Mouse (Mus musculus) small intestine, adult 2 months (tissue): ENCODE results near the gene Tsfm. TPM values are rescaled to one million over a fixed set of nuclear protein-coding genes. Genes with fewer than 3 reads are reported as not detected.

Experiments
- H3K27ac ChIP-seq: fragments of 200-500 bp; 2 replicates; pipeline ENCODE4 v1.5.1; 2012; ENCODE audit warnings: low read depth, low read length, control low read depth, inconsistent platforms; ENCODE audit not compliant: insufficient read depth
- H3K27me3 ChIP-seq: fragments of 200-500 bp; 2 replicates; pipeline ENCODE4 v1.6.1; 2012; ENCODE audit warnings: mild to moderate bottlenecking, moderate library complexity, low read length, inconsistent platforms; ENCODE audit not compliant: control insufficient read depth, insufficient read depth
- H3K36me3 ChIP-seq: fragments of 200-500 bp; 2 replicates; pipeline ENCODE4 v1.6.1; 2012; ENCODE audit warnings: mild to moderate bottlenecking, low read length, control low read depth, inconsistent platforms; ENCODE audit not compliant: control insufficient read depth, insufficient read depth
- H3K4me1 ChIP-seq: fragments of 200-500 bp; 2 replicates; pipeline ENCODE4 v1.6.1; 2012; ENCODE audit warnings: low read length, inconsistent platforms, mixed read lengths; ENCODE audit not compliant: control insufficient read depth, insufficient read depth, insufficient read length
- H3K4me3 ChIP-seq: fragments of 200-500 bp; 2 replicates; pipeline ENCODE4 v1.5.1; 2012; ENCODE audit warnings: low read depth, mild to moderate bottlenecking, control low read depth, inconsistent platforms, low read length, moderate library complexity
- CTCF ChIP-seq: fragments of 200-500 bp; IDR thresholded peaks from 2 replicates; pipeline ENCODE4 v1.5.1; 2012; ENCODE audit warnings: low read depth, mild to moderate bottlenecking, control low read depth, inconsistent platforms, low read length, moderate library complexity, mixed read lengths; ENCODE audit not compliant: insufficient replicate concordance, insufficient read length; ENCODE audit errors: extremely low read depth
- POLR2A ChIP-seq: fragments of 200-500 bp; IDR thresholded peaks from 2 replicates; pipeline ENCODE4 v1.6.1; 2012; ENCODE audit warnings: low read depth, mild to moderate bottlenecking, control low read depth, inconsistent platforms, low read length, moderate library complexity
- WGBS: fragments of 180-500 bp; shearing (Covaris S2); methylation state at CpG from one replicate; pipeline ENCODE4 v1.1.7; 2018; 5-methylcytosine and 5-hydroxymethylcytosine counted together
- polyA plus RNA-seq: library from polyadenylated mRNA; depleted of rRNA; stranded (reverse); fragments of >200 nt; gene quantifications from 2 replicates; pipeline ENCODE4 v1.2.3, GENCODE M21; 2012; rRNA removed

The Tsfm gene
- polyA plus RNA-seq, 1 experiment: 36.4 TPM

GRCm38 (mm10) chr10:126971363-126972050 lies 59.1 kb downstream of the Tsfm start:
- Histone ChIP-seq H3K4me1 (peaks cover 21% of the 10 kb centered on the region), H3K36me3 (no peaks in the 10 kb centered on the region), H3K27ac (peak overlapping the region; percentile 35), H3K27me3 (no peaks in the 10 kb centered on the region), H3K4me3 (no peak overlapping the region)
- no peak for TF ChIP-seq POLR2A
- TF ChIP-seq CTCF: no peak
- WGBS: 21% methylated on average over 12 of the region's 12 CpGs

GRCm38 (mm10) chr10:126963821-126964220 lies 66.8 kb downstream of the Tsfm start:
- TF ChIP-seq CTCF (no peak), POLR2A (no peak)
- WGBS: 84% methylated on average over 8 of the region's 8 CpGs
- Histone ChIP-seq H3K4me1 (0 out of 2 replicates have a peak, but pooled peaks cover 4% of the 10 kb centered on the region), H3K36me3 (no peaks in the 10 kb centered on the region), H3K27ac (no peak overlapping the region), H3K27me3 (no peaks in the 10 kb centered on the region), H3K4me3 (no peak overlapping the region)

DNA sequence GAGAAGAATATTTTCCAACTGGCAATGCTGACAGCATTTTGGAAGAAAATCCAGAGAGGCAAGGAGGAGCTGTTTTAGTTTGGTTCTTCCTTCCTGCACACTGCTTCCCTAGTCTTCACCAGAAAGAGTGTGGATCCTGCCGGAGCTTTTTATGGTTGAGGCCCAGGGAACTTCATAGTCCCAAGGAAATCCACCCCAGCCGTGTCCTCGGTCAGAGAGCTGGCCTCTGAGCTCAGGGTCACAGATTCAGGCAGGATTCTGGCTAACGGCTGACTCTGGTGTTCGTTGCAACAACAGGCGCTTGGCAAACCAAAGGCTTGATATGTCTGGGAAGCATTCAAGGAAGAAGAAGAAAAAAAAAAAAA lies 67.7 kb downstream of the Tsfm start:
- no peak overlapping the region for H3K4me3 ChIP-seq
- no peak overlapping the region for H3K27ac ChIP-seq
- peaks cover 4% of the 10 kb centered on the region for H3K4me1 ChIP-seq
- H3K36me3 ChIP-seq: no peaks in the 10 kb centered on the region
- H3K27me3 ChIP-seq: no peaks in the 10 kb centered on the region
- 52% methylated on average over 6 of the region's 6 CpGs for WGBS
- no peak for TF ChIP-seq CTCF
- TF ChIP-seq POLR2A: no peak

GRCm38 (mm10) chr10:126962271-126962965 lies 68.2 kb downstream of the Tsfm start:
- Histone ChIP-seq H3K36me3 (no peaks in the 10 kb centered on the region), H3K27me3 (no peaks in the 10 kb centered on the region), H3K4me1 (peaks cover 10% of the 10 kb centered on the region), H3K4me3 (no peak overlapping the region), H3K27ac (peak overlapping the region; percentile 46; the same call in 1 of the 2 replicates)
- TF ChIP-seq CTCF: no peak
- no peak for TF ChIP-seq POLR2A
- 53% methylated on average over 15 of the region's 15 CpGs for WGBS

DNA sequence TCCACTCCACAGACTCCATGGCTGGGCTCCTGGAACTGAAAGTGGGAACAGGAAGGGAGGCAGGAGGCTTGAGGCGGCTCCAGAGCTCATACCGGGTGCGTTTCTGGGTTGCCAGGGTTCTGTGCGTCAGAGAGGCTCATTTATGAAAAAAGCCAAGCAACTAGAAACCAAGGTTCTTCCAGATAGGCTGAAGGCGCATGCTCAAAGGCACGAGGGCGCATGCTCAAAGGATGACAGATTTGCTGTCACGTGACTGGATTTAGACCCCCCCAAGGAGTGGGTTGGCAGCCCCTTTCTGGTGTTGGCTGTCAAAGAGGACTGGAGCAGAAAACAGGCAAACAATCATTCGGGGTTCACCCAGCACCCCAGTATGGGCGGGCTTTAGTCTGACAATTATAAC lies 68.9 kb downstream of the Tsfm start:
- peaks cover 13% of the 10 kb centered on the region for H3K4me1 ChIP-seq
- no peaks in the 10 kb centered on the region for H3K27me3 ChIP-seq
- no peaks in the 10 kb centered on the region for H3K36me3 ChIP-seq
- no peak for TF ChIP-seq CTCF
- no peak for TF ChIP-seq POLR2A
- 81% methylated on average over 10 of the region's 10 CpGs for WGBS
- H3K4me3 ChIP-seq: no peak overlapping the region
- 0 out of 2 replicates have a peak overlapping the region, but pooled peaks have one; percentile 4 for H3K27ac ChIP-seq

Other genes starting within 250 kb of the Tsfm start
- 3.6 and 6.3 TPM in 2 replicates for gene Atp23, start 129.5 kb downstream of the Tsfm start, polyA plus RNA-seq
- 43.9 and 118 TPM in 2 replicates for gene Ctdsp2, start 52.1 kb downstream of the Tsfm start, polyA plus RNA-seq
- 2.4 and 6.9 TPM in 2 replicates for gene Avil, start 30.1 kb downstream of the Tsfm start, polyA plus RNA-seq
- gene Mettl1, start 10.6 kb upstream of the Tsfm start, polyA plus RNA-seq: 9.6 and 10.3 TPM in 2 replicates
- gene Eef1akmt3, start 10.7 kb upstream of the Tsfm start, polyA plus RNA-seq: 1.2 TPM in 2 replicates
- 0.22 and 0.29 TPM in 2 replicates for gene Cyp27b1, start 17.4 kb upstream of the Tsfm start, polyA plus RNA-seq
- 1.9 and 6.9 TPM in 2 replicates for gene March9, start 29.3 kb upstream of the Tsfm start, polyA plus RNA-seq
- 57.6 and 108 TPM in 2 replicates for gene Cdk4, start 32.7 kb upstream of the Tsfm start, polyA plus RNA-seq
- 36.1 and 48.9 TPM in 2 replicates for gene Tspan31, start 39.4 kb upstream of the Tsfm start, polyA plus RNA-seq
- gene Agap2, start 44.4 kb upstream of the Tsfm start, polyA plus RNA-seq: 6.1 and 15.6 TPM in 2 replicates
- 59.8 and 117 TPM in 2 replicates for gene Os9, start 90.3 kb upstream of the Tsfm start, polyA plus RNA-seq
- 228 and 484 TPM in 2 replicates for gene B4galnt1, start 134.4 kb upstream of the Tsfm start, polyA plus RNA-seq
- 0.56 and 0.85 TPM in 2 replicates for gene Slc26a10, start 149.8 kb upstream of the Tsfm start, polyA plus RNA-seq
- 8.8 and 10.4 TPM in 2 replicates for gene Arhgef25, start 159.2 kb upstream of the Tsfm start, polyA plus RNA-seq
- gene Dtx3, start 164.9 kb upstream of the Tsfm start, polyA plus RNA-seq: 24.0 and 35.3 TPM in 2 replicates
- 13.8 and 31.4 TPM in 2 replicates for gene Pip4k2c, start 180.7 kb upstream of the Tsfm start, polyA plus RNA-seq
- 1.1 and 1.8 TPM in 2 replicates for gene Kif5a, start 232.5 kb upstream of the Tsfm start, polyA plus RNA-seq
- gene Dctn2, start 235.5 kb upstream of the Tsfm start, polyA plus RNA-seq: 92.0 and 190 TPM in 2 replicates